Mouse (Mus musculus) liver, embryonic 13.5 days (tissue): ENCODE results near the gene Kcnq1. TPM values are rescaled to one million over a fixed set of nuclear protein-coding genes. Genes with fewer than 3 reads are reported as not detected.
A peak's percentile ranks its signal among the peaks of the same experiment; 100 is the strongest.

Source experiments
- ATAC-seq: fragments of 200-750 bp; cut with Nextera tagmentation; 2 replicates; pipeline ENCODE4 v1.8.0; 2017; ENCODE audit warnings: low read depth, mild to moderate bottlenecking, moderate number of reproducible peaks, moderate library complexity
- DNase-seq: peaks from one replicate; pipeline ENCODE4 v3.0.0; 2022
- H3K27ac ChIP-seq: fragments of 300-500 bp; sonication (generic); 2 replicates; pipeline ENCODE4 v1.5.1; 2015; ENCODE audit warnings: moderate library complexity, mild to moderate bottlenecking, inconsistent platforms
- H3K27me3 ChIP-seq: fragments of 300-500 bp; sonication (generic); 2 replicates; pipeline ENCODE4 v1.6.1; 2015; ENCODE audit warnings: mild to moderate bottlenecking, inconsistent platforms
- H3K36me3 ChIP-seq: fragments of 300-500 bp; sonication (generic); 2 replicates; pipeline ENCODE4 v1.6.1; 2015; ENCODE audit warnings: mild to moderate bottlenecking, inconsistent platforms
- H3K4me1 ChIP-seq: fragments of 300-500 bp; sonication (generic); replicated peaks from 2 replicates; pipeline ENCODE4 v1.6.1; 2015; ENCODE audit warnings: inconsistent platforms
- H3K4me2 ChIP-seq: fragments of 300-500 bp; sonication (generic); 2 replicates; pipeline ENCODE4 v1.6.1; 2015; ENCODE audit warnings: inconsistent platforms, mild to moderate bottlenecking, moderate library complexity
- H3K4me3 ChIP-seq: fragments of 300-500 bp; sonication (generic); replicated peaks from 2 replicates; pipeline ENCODE4 v1.5.1; 2015; ENCODE audit warnings: mild to moderate bottlenecking, inconsistent platforms
- H3K9ac ChIP-seq: fragments of 300-500 bp; sonication (generic); 2 replicates; pipeline ENCODE4 v1.6.1; 2015; ENCODE audit warnings: mild to moderate bottlenecking, inconsistent platforms
- H3K9me3 ChIP-seq: fragments of 300-500 bp; sonication (generic); replicated peaks from 2 replicates; pipeline ENCODE4 v1.6.1; 2016; ENCODE audit warnings: inconsistent platforms
- WGBS: fragments of 180-500 bp; shearing (Covaris S2); methylation state at CpG from one replicate; pipeline ENCODE4 v1.1.7; 2015; ENCODE audit not compliant: insufficient replicate concordance; 5-methylcytosine and 5-hydroxymethylcytosine counted together
- polyA plus RNA-seq: library from polyadenylated mRNA; unstranded; fragments of >200 nt; fragmentation: Nextera tagmentation; extraction: Ambion mirVana; gene quantifications from 2 replicates; pipeline ENCODE4 v1.2.1, GENCODE M21; 2015

Gene Kcnq1
- polyA plus RNA-seq, 1 experiment from 2014 or later: 0.27 TPM

- Histone ChIP-seq H3K36me3 (no peaks in the 10 kb centered on the region), H3K4me2 (no peak overlapping the region), H3K27me3 (no peaks in the 10 kb centered on the region), H3K9ac (no peak overlapping the region), H3K4me3 (no peak overlapping the region), H3K27ac (no peak overlapping the region), H3K9me3 (no peaks in the 10 kb centered on the region), H3K4me1 (peaks cover 27% of the 10 kb centered on the region)
- WGBS: 41% methylated on average over 2 of the region's 2 CpGs
- ATAC-seq: no peak
- DNase-seq: no peak
Observed at GRCm38 (mm10) chr7:143371336-143371735, 265.2 kb downstream of the Kcnq1 start.

- Histone ChIP-seq H3K27ac (no peak overlapping the region), H3K4me3 (no peak overlapping the region), H3K4me2 (no peak overlapping the region), H3K36me3 (no peaks in the 10 kb centered on the region), H3K27me3 (no peaks in the 10 kb centered on the region), H3K9ac (no peak overlapping the region), H3K4me1 (peaks cover 8% of the 10 kb centered on the region), H3K9me3 (no peaks in the 10 kb centered on the region)
- no peak for DNase-seq
- 23% methylated on average over 3 of the region's 3 CpGs for WGBS
- ATAC-seq: no peak
Observed at GRCm38 (mm10) chr7:143373265-143373664, 267.1 kb downstream of the Kcnq1 start.

- Histone ChIP-seq H3K36me3 (no peaks in the 10 kb centered on the region), H3K4me1 (peaks cover 7% of the 10 kb centered on the region), H3K9ac (no peak overlapping the region), H3K27me3 (no peaks in the 10 kb centered on the region), H3K4me3 (no peak overlapping the region), H3K4me2 (no peak overlapping the region), H3K27ac (no peak overlapping the region), H3K9me3 (no peaks in the 10 kb centered on the region)
- 83% methylated on average over 16 of the region's 16 CpGs for WGBS
- DNase-seq (no peak), ATAC-seq (no peak)
Observed at GRCm38 (mm10) chr7:143375945-143376344, 269.8 kb downstream of the Kcnq1 start.

- 63% methylated on average over 20 of the region's 20 CpGs for WGBS
- no peak for DNase-seq
- no peak overlapping the region for H3K27ac ChIP-seq
Observed at GRCm38 (mm10) chr7:143380466-143381073, 274.4 kb downstream of the Kcnq1 start.

GRCm38 (mm10) chr7:143386632-143387031 lies 280.5 kb downstream of the Kcnq1 start:
- H3K36me3 ChIP-seq: no peaks in the 10 kb centered on the region
- no peak overlapping the region for H3K9ac ChIP-seq
- no peak overlapping the region for H3K4me2 ChIP-seq
- ATAC-seq: no peak
- no peaks in the 10 kb centered on the region for H3K9me3 ChIP-seq
- no peak overlapping the region for H3K27ac ChIP-seq
- WGBS: 24% methylated on average over 1 of the region's 1 CpGs
- no peaks in the 10 kb centered on the region for H3K4me1 ChIP-seq
- no peaks in the 10 kb centered on the region for H3K27me3 ChIP-seq
- DNase-seq: no peak
- no peak overlapping the region for H3K4me3 ChIP-seq

More at GRCm38 (mm10) chr7:143380466-143381073, 274.4 kb downstream of the Kcnq1 start:
- Histone ChIP-seq H3K9ac (no peak overlapping the region), H3K36me3 (no peaks in the 10 kb centered on the region), H3K4me3 (no peak overlapping the region), H3K4me1 (no peaks in the 10 kb centered on the region), H3K4me2 (no peak overlapping the region), H3K9me3 (no peaks in the 10 kb centered on the region), H3K27me3 (no peaks in the 10 kb centered on the region)
- ATAC-seq: no peak

- no peak overlapping the region for H3K27ac ChIP-seq
Observed at GRCm38 (mm10) chr7:143388783-143389695, 282.9 kb downstream of the Kcnq1 start.

GRCm38 (mm10) chr7:143389860-143390259 lies 283.7 kb downstream of the Kcnq1 start:
- Histone ChIP-seq H3K36me3 (no peaks in the 10 kb centered on the region), H3K27ac (no peak overlapping the region), H3K27me3 (no peaks in the 10 kb centered on the region), H3K4me2 (no peak overlapping the region), H3K4me3 (no peak overlapping the region), H3K9ac (no peak overlapping the region), H3K9me3 (no peaks in the 10 kb centered on the region), H3K4me1 (no peaks in the 10 kb centered on the region)
- DNase-seq: no peak
- WGBS: 52% methylated on average over 2 of the region's 2 CpGs
- no peak for ATAC-seq

More at GRCm38 (mm10) chr7:143388783-143389695, 282.9 kb downstream of the Kcnq1 start:
- Histone ChIP-seq H3K27me3 (no peaks in the 10 kb centered on the region), H3K4me1 (no peaks in the 10 kb centered on the region), H3K4me3 (no peak overlapping the region), H3K4me2 (no peak overlapping the region), H3K9ac (no peak overlapping the region), H3K9me3 (no peaks in the 10 kb centered on the region), H3K36me3 (no peaks in the 10 kb centered on the region)
- DNase-seq (no peak), ATAC-seq (no peak)
- 77% methylated on average over 27 of the region's 27 CpGs for WGBS

GRCm38 (mm10) chr7:143390277-143390948 lies 284.3 kb downstream of the Kcnq1 start:
- no peak overlapping the region for H3K4me2 ChIP-seq
- ATAC-seq: no peak
- no peaks in the 10 kb centered on the region for H3K4me1 ChIP-seq
- 65% methylated on average over 12 of the region's 12 CpGs for WGBS
- H3K27ac ChIP-seq: no peak overlapping the region
- H3K36me3 ChIP-seq: no peaks in the 10 kb centered on the region
- no peak overlapping the region for H3K4me3 ChIP-seq
- no peaks in the 10 kb centered on the region for H3K27me3 ChIP-seq
- no peaks in the 10 kb centered on the region for H3K9me3 ChIP-seq
- H3K9ac ChIP-seq: no peak overlapping the region
- no peak for DNase-seq

- H3K9me3 ChIP-seq: no peaks in the 10 kb centered on the region
- no peak overlapping the region for H3K4me2 ChIP-seq
- DNase-seq: no peak
- no peaks in the 10 kb centered on the region for H3K36me3 ChIP-seq
- WGBS: 68% methylated on average over 9 of the region's 9 CpGs
- H3K4me1 ChIP-seq: peaks cover 4% of the 10 kb centered on the region; the same call in 1 of the 2 replicates
- H3K9ac ChIP-seq: no peak overlapping the region
- H3K27ac ChIP-seq: no peak overlapping the region
- no peak overlapping the region for H3K4me3 ChIP-seq
- ATAC-seq: no peak
- no peaks in the 10 kb centered on the region for H3K27me3 ChIP-seq
Observed at GRCm38 (mm10) chr7:143395113-143395563, 289.0 kb downstream of the Kcnq1 start.

GRCm38 (mm10) chr7:143399756-143400155 lies 293.6 kb downstream of the Kcnq1 start:
- Histone ChIP-seq H3K9me3 (no peaks in the 10 kb centered on the region), H3K4me1 (peaks cover 15% of the 10 kb centered on the region; the same call in 1 of the 2 replicates), H3K9ac (no peak overlapping the region), H3K4me2 (no peak overlapping the region), H3K27me3 (no peaks in the 10 kb centered on the region), H3K27ac (no peak overlapping the region), H3K36me3 (no peaks in the 10 kb centered on the region), H3K4me3 (no peak overlapping the region)
- ATAC-seq (no peak), DNase-seq (no peak)
- WGBS: 53% methylated on average over 10 of the region's 10 CpGs

- WGBS: 35% methylated on average over 6 of the region's 6 CpGs
- Histone ChIP-seq H3K4me3 (no peak overlapping the region), H3K9ac (no peak overlapping the region), H3K4me2 (no peak overlapping the region), H3K36me3 (no peaks in the 10 kb centered on the region), H3K27me3 (no peaks in the 10 kb centered on the region), H3K9me3 (no peaks in the 10 kb centered on the region), H3K27ac (peak overlapping the region; percentile 26; the same call in 1 of the 2 replicates), H3K4me1 (peaks cover 15% of the 10 kb centered on the region; the same call in 1 of the 2 replicates)
- DNase-seq (no peak), ATAC-seq (peak; percentile 68)
Observed at GRCm38 (mm10) chr7:143400599-143400998, 294.4 kb downstream of the Kcnq1 start.
